Mouse (Mus musculus) lung, postnatal 10 days (tissue): ENCODE measurements at regions not wholly inside any gene's neighbourhood (a gene's known extent, or its start where the extent isn't known, plus 50 kb on each side); places are given as distances from the start of the nearest gene placed in this dataset.

Experiments used
- DNase-seq: peaks from one replicate; pipeline ENCODE4 v3.0.0; 2021

GRCm38 (mm10) chr13:101824962-101825361, 56.9 kb upstream of the Pik3r1 start:
- no peak for DNase-seq

GRCm38 (mm10) chr13:101831872-101832629, 64.0 kb upstream of the Pik3r1 start:
- DNase-seq: no peak

GRCm38 (mm10) chr13:101834546-101834945, 66.5 kb upstream of the Pik3r1 start:
- DNase-seq: no peak

- no peak for DNase-seq
These were observed 69.0 kb upstream of the Pik3r1 start for GRCm38 (mm10) chr13:101836992-101837391.

GRCm38 (mm10) chr13:101844461-101845440, 76.7 kb upstream of the Pik3r1 start:
- DNase-seq: no peak

- DNase-seq: peak; percentile 13
These were observed 78.0 kb upstream of the Pik3r1 start for GRCm38 (mm10) chr13:101846016-101846415.

GRCm38 (mm10) chr13:101847879-101848600, 80.0 kb upstream of the Pik3r1 start:
- no peak for DNase-seq

- DNase-seq: peak; percentile 28
These were observed 80.7 kb upstream of the Pik3r1 start for GRCm38 (mm10) chr13:101848601-101849147.

- no peak for DNase-seq
These were observed 81.4 kb upstream of the Pik3r1 start for GRCm38 (mm10) chr13:101849416-101849815.

- DNase-seq: no peak
These were observed 83.3 kb upstream of the Pik3r1 start for GRCm38 (mm10) chr13:101851329-101851728.

- DNase-seq: no peak
These were observed 84.9 kb upstream of the Pik3r1 start for GRCm38 (mm10) chr13:101852960-101853359.

GRCm38 (mm10) chr13:101855141-101855540, 87.1 kb upstream of the Pik3r1 start:
- DNase-seq: peak; percentile 31

GRCm38 (mm10) chr13:101860704-101861103, 92.7 kb upstream of the Pik3r1 start:
- no peak for DNase-seq

- no peak for DNase-seq
These were observed 94.0 kb upstream of the Pik3r1 start for GRCm38 (mm10) chr13:101862011-101862410.

GRCm38 (mm10) chr13:101863015-101863414, 95.0 kb upstream of the Pik3r1 start:
- DNase-seq: no peak

GRCm38 (mm10) chr13:101863602-101864001, 95.6 kb upstream of the Pik3r1 start:
- no peak for DNase-seq

- peak; percentile 13 for DNase-seq
These were observed 98.8 kb upstream of the Pik3r1 start for GRCm38 (mm10) chr13:101866843-101867242.

GRCm38 (mm10) chr13:101874761-101875160, 106.7 kb upstream of the Pik3r1 start:
- no peak for DNase-seq

GRCm38 (mm10) chr13:101876069-101876468, 108.1 kb upstream of the Pik3r1 start:
- DNase-seq: no peak

- no peak for DNase-seq
These were observed 108.6 kb upstream of the Pik3r1 start for GRCm38 (mm10) chr13:101876601-101877000.

GRCm38 (mm10) chr13:101878168-101878567, 110.2 kb upstream of the Pik3r1 start:
- DNase-seq: no peak

GRCm38 (mm10) chr13:101879561-101880081, 111.6 kb upstream of the Pik3r1 start:
- DNase-seq: no peak
